Mouse (Mus musculus) lung, postnatal 0 days (tissue): ENCODE data around the gene Il1a.

Source experiments
- CTCF ChIP-seq: IDR thresholded peaks from 2 replicates; pipeline ENCODE4 v1.5.1; 2016; ENCODE audit warnings: antibody characterized with exemption, mild to moderate bottlenecking
- EP300 ChIP-seq: IDR thresholded peaks from 2 replicates; pipeline ENCODE4 v1.6.1; 2016; ENCODE audit warnings: antibody characterized with exemption, mild to moderate bottlenecking, control low read depth

GRCm38 (mm10) chr2:129252836-129253630 is 56.7 kb downstream of the Il1a start:
- no peak for TF ChIP-seq EP300
- no peak for TF ChIP-seq CTCF
